16 mouse cellular contexts compared by ENCODE assay signal in the genomic region with DNA sequence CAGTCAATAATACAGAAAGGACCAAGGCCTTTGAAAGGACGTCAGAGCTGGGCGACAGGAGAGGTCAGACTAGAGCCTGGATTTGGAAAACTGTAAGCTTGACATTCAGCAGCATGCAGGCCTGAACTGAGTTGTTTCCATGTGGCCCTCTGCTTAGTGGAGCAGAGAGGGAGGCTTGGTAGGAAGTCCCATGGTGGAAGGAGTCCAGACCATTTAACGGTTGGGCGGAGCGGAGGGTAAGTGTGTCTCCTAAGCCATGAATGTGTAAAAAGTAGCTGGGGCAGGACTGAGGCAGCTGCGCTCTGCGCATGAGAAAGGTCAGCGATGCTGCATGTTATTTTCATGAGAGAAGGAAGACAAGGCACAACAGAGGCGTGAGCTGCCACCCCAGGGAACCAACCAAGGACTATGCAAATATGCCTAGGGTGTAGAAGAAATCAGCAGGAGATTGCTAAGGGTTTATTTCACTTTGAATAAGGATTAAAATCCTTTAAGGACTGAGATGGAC.
A peak's percentile ranks its signal among the peaks of the same experiment; 100 is the strongest.
DNase-seq lines count a peak whose midpoint lies in the region; ATAC-seq lines count a peak whose summit lies in the region.
"Had no signal": no experiment of that assay in that cellular context is flagged by ENCODE, and none has a peak within 500 bp of the region (broad histone marks: within the 10 kb centered on the region; RNA-seq: fewer than 3 reads in every experiment).

No protein-coding gene starts in this region.

- H3K4me2 ChIP-seq in hindbrain, embryonic 16.5 days (ENCODE audit: low read length), result no peak overlapping the region
- H3K4me2 ChIP-seq in hindbrain, embryonic 11.5 days (replicated peaks; ENCODE audit: low read depth, low read length), result no peak overlapping the region
- H3K4me2 ChIP-seq: hindbrain, embryonic 12.5 days; limb, embryonic 15.5 days; neural tube, embryonic 12.5 days had no signal

- no peak overlapping the region for H3K4me3 ChIP-seq in hindbrain, embryonic 16.5 days (ENCODE audit: low read length)
- no peak overlapping the region for H3K4me3 ChIP-seq in hindbrain, embryonic 11.5 days (ENCODE audit: low read depth, low read length)
- H3K4me3 ChIP-seq: hindbrain, embryonic 12.5 days; limb, embryonic 15.5 days; neural tube, embryonic 12.5 days had no signal

- peak; percentile 40; the same call in 1 of the 2 replicates for ATAC-seq in hindbrain, embryonic 16.5 days
- no peak for ATAC-seq in hindbrain, embryonic 11.5 days (ENCODE audit: low FRiP score)
- ATAC-seq: liver, postnatal 0 days had no signal

- no peak overlapping the region for H3K27ac ChIP-seq in hindbrain, embryonic 16.5 days (ENCODE audit: low read depth, low read length)
- no peak overlapping the region for H3K27ac ChIP-seq in hindbrain, embryonic 11.5 days (ENCODE audit: low read depth, low read length)
- H3K27ac ChIP-seq: hindbrain, embryonic 12.5 days; limb, embryonic 15.5 days; neural tube, embryonic 12.5 days had no signal

- DNase-seq in hindbrain, embryonic 11.5 days (ENCODE audit: low spot score), result no peak
- DNase-seq in ZHBTc4 (ENCODE audit: low read depth, low spot score), result peak; percentile 67
- peak; percentile 67 for DNase-seq in kidney, adult 9 months
- DNase-seq in kidney, postnatal 36 days, result peak; percentile 57 to 68
- no peak for DNase-seq in heart, adult 11 months
- no peak for DNase-seq in layer of hippocampus, adult 9-11 months
- DNase-seq: adrenal gland, adult 2 months; cerebellum, adult 11-12 months; gastrocnemius, postnatal 10 days; liver, postnatal 0 days; right cerebral cortex, postnatal 4 days had no signal

- H3K9ac ChIP-seq in hindbrain, embryonic 16.5 days (ENCODE audit: low read depth, low read length), result no peak overlapping the region
- no peak overlapping the region for H3K9ac ChIP-seq in hindbrain, embryonic 11.5 days (ENCODE audit: low read depth, low read length)
- H3K9ac ChIP-seq: hindbrain, embryonic 12.5 days; limb, embryonic 15.5 days; liver, postnatal 0 days; neural tube, embryonic 12.5 days had no signal

- peaks cover 16% of the 10 kb centered on the region for H3K36me3 ChIP-seq in hindbrain, embryonic 16.5 days (ENCODE audit: control insufficient read depth, insufficient read depth, low read length)
- H3K36me3 ChIP-seq in hindbrain, embryonic 11.5 days (ENCODE audit: control insufficient read depth, insufficient read depth, low read length), result peaks cover 5% of the 10 kb centered on the region; the same call in 1 of the 2 replicates

- H3K27me3 ChIP-seq in hindbrain, embryonic 16.5 days (replicated peaks; ENCODE audit: control insufficient read depth, insufficient read depth, low read length), result no peaks in the 10 kb centered on the region
- H3K27me3 ChIP-seq in hindbrain, embryonic 11.5 days (ENCODE audit: control insufficient read depth, insufficient read depth, low read length), result no peaks in the 10 kb centered on the region
- H3K27me3 ChIP-seq: hindbrain, embryonic 12.5 days; limb, embryonic 15.5 days; neural tube, embryonic 12.5 days had no signal

- 71% methylated on average over 9 of the region's 9 CpGs for WGBS in hindbrain, embryonic 16.5 days
- WGBS in hindbrain, embryonic 11.5 days, result 67% methylated on average over 9 of the region's 9 CpGs

- H3K9me3 ChIP-seq in hindbrain, embryonic 16.5 days (ENCODE audit: control insufficient read depth, low read length), result no peaks in the 10 kb centered on the region
- no peaks in the 10 kb centered on the region for H3K9me3 ChIP-seq in hindbrain, embryonic 11.5 days (ENCODE audit: control insufficient read depth, low read length)
- H3K9me3 ChIP-seq: G1E; hindbrain, embryonic 12.5 days; limb, embryonic 15.5 days; neural tube, embryonic 12.5 days had no signal

- H3K4me1 ChIP-seq in hindbrain, embryonic 16.5 days (ENCODE audit: control insufficient read depth, insufficient read depth, low read depth, low read length), result no peaks in the 10 kb centered on the region
- H3K4me1 ChIP-seq in hindbrain, embryonic 11.5 days (replicated peaks; ENCODE audit: control insufficient read depth, insufficient read depth, low read length), result no peaks in the 10 kb centered on the region
- H3K4me1 ChIP-seq: limb, embryonic 15.5 days; neural tube, embryonic 12.5 days had no signal

Comparison
In these comparisons a context has a peak if more than half of its experiments do, and no peak if none do; other contexts are left out.
1. DNase-seq: peak in ZHBTc4 (single experiment), kidney, adult 9 months (single experiment) and kidney, postnatal 36 days (2 of 2); none in hindbrain, embryonic 11.5 days (single experiment), heart, adult 11 months (single experiment) and layer of hippocampus, adult 9-11 months (single experiment).